In the genomic region with DNA sequence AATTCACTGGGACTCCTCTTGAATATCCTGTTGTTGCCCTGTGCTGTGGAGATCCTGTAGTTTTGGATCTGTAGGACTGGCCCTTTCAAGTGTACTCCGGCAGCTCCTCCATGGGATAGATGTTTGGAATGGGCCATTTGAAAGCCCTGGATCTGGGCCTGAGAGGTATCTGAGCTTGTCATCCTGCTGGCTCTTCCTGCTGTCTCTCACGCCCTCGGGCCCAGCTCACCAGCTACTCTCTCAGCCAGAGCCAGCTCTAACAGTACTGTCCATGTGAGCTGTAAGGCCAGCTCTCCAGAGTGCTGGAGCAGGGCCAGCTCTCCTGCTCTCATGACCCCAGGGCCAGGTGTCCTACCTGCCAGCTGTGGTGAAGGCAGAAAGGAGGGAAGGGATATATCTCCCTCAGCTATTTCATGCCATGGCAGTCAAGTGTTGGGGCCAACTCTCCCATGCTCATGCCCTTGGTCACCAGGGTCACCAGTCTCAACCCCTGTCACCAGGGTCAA, we compare ENCODE assay signal across 15 mouse cellular contexts. TPM values are rescaled to one million over a fixed set of nuclear protein-coding genes. Genes with fewer than 3 reads are reported as not detected.
DNase-seq lines count a peak whose midpoint lies in the region; ATAC-seq and TF ChIP-seq lines count a peak whose summit lies in the region.
"Had no signal": no experiment of that assay in that cellular context is flagged by ENCODE, and none has a peak within 500 bp of the region (broad histone marks: within the 10 kb centered on the region; RNA-seq: fewer than 3 reads in every experiment).

No protein-coding gene starts in this region.

- H3K79me2 ChIP-seq in liver, adult 2 months (ENCODE audit: control insufficient read depth, insufficient read depth, low read length), result no peaks in the 10 kb centered on the region; the same call in 1 of the 2 replicates

- no peak for TF ChIP-seq POLR2A in liver, adult 2 months (IDR thresholded peaks at IDR 0.05; ENCODE audit: extremely low read depth, insufficient read depth, low read length)

- TF ChIP-seq CTCF in liver, adult 2 months (IDR thresholded peaks at IDR 0.05; ENCODE audit: low read depth, low read length), result no peak

- H3K4me1 ChIP-seq in liver, adult 2 months (ENCODE audit: control insufficient read depth, insufficient read depth, low read length), result no peaks in the 10 kb centered on the region
- H3K4me1 ChIP-seq in liver, embryonic 12.5 days, result no peaks in the 10 kb centered on the region
- H3K4me1 ChIP-seq in forebrain, embryonic 10.5 days, result no peaks in the 10 kb centered on the region
- H3K4me1 ChIP-seq: embryonic facial prominence, embryonic 13.5 days; hindbrain, embryonic 15.5 days had no signal

- H3K9ac ChIP-seq in liver, adult 2 months (ENCODE audit: low read depth, low read length), result no peak overlapping the region
- H3K9ac ChIP-seq in liver, embryonic 12.5 days, result no peak overlapping the region
- H3K9ac ChIP-seq: embryonic facial prominence, embryonic 13.5 days; hindbrain, embryonic 15.5 days had no signal

- peak; percentile 19 for DNase-seq in cerebellum, adult 9-10 months
- DNase-seq in cerebellum, adult 8-10 months, result no peak
- DNase-seq in liver, adult 2 months (ENCODE audit: extremely low read depth, low read depth, low spot score), result peak; percentile 73
- DNase-seq in cerebellum, postnatal 36 days, result peak; percentile 16 to 17
- DNase-seq in kidney, postnatal 4 days, result peak; percentile 20 to 32
- no peak for DNase-seq in forebrain, embryonic 10.5 days (ENCODE audit: extremely low spot score, low spot score)
- DNase-seq: liver; lung, postnatal 10 days had no signal

- no peak overlapping the region for H3K4me3 ChIP-seq in liver, adult 2 months (ENCODE audit: insufficient read depth, low read depth, low read length)
- no peak overlapping the region for H3K4me3 ChIP-seq in liver, embryonic 12.5 days
- no peak overlapping the region for H3K4me3 ChIP-seq in forebrain, embryonic 10.5 days
- H3K4me3 ChIP-seq: embryonic facial prominence, embryonic 13.5 days; hindbrain, embryonic 15.5 days; megakaryocyte, embryonic 14.5 days had no signal

- WGBS in liver, adult 2 months, result 42% methylated on average over 3 of the region's 3 CpGs
- 73% methylated on average over 3 of the region's 3 CpGs for WGBS in liver, embryonic 12.5 days (ENCODE audit: insufficient replicate concordance)
- 92% methylated on average over 3 of the region's 3 CpGs for WGBS in forebrain, embryonic 10.5 days

- no peak overlapping the region for H3K4me2 ChIP-seq in liver, embryonic 12.5 days
- H3K4me2 ChIP-seq: embryonic facial prominence, embryonic 13.5 days; hindbrain, embryonic 15.5 days had no signal

- no peaks in the 10 kb centered on the region for H3K36me3 ChIP-seq in liver, adult 2 months (ENCODE audit: control insufficient read depth, insufficient read depth, low read length)
- peaks cover 13% of the 10 kb centered on the region for H3K36me3 ChIP-seq in liver, embryonic 12.5 days
- peaks cover 30% of the 10 kb centered on the region for H3K36me3 ChIP-seq in forebrain, embryonic 10.5 days (replicated peaks)
- H3K36me3 ChIP-seq: hindbrain, embryonic 15.5 days had no signal

- no peaks in the 10 kb centered on the region for H3K9me3 ChIP-seq in liver, embryonic 12.5 days (replicated peaks)
- no peaks in the 10 kb centered on the region for H3K9me3 ChIP-seq in forebrain, embryonic 10.5 days
- H3K9me3 ChIP-seq: embryonic facial prominence, embryonic 13.5 days; G1E; hindbrain, embryonic 15.5 days; megakaryocyte, embryonic 14.5 days had no signal

- no peaks in the 10 kb centered on the region for H3K27me3 ChIP-seq in liver, adult 2 months (ENCODE audit: control insufficient read depth, insufficient read depth, low read length)
- no peaks in the 10 kb centered on the region for H3K27me3 ChIP-seq in liver, embryonic 12.5 days (replicated peaks)
- H3K27me3 ChIP-seq in forebrain, embryonic 10.5 days (ENCODE audit: poor library complexity, severe bottlenecking), result no peaks in the 10 kb centered on the region
- H3K27me3 ChIP-seq: embryonic facial prominence, embryonic 13.5 days; hindbrain, embryonic 15.5 days; megakaryocyte, embryonic 14.5 days had no signal

- no peak overlapping the region for H3K27ac ChIP-seq in liver, adult 2 months (replicated peaks; ENCODE audit: insufficient read depth, low read depth, low read length)
- H3K27ac ChIP-seq in liver, embryonic 12.5 days, result no peak overlapping the region
- H3K27ac ChIP-seq in forebrain, embryonic 10.5 days, result no peak overlapping the region
- H3K27ac ChIP-seq: embryonic facial prominence, embryonic 13.5 days; hindbrain, embryonic 15.5 days had no signal

- no peak for ATAC-seq in liver, embryonic 12.5 days
- ATAC-seq: intestine, postnatal 0 days; midbrain, embryonic 16.5 days had no signal

RNA-seq across cellular contexts. Expression of a gene that starts 42.4 kb away (rescaled TPM):
- 5.3 and 5.8 TPM in 2 replicates for total RNA-seq in liver, adult 2 months (2014; rRNA removed)
- 0.77 and 1.6 TPM in 2 replicates for polyA plus RNA-seq in liver, adult 2 months (2012; rRNA removed)
- polyA plus RNA-seq in liver, embryonic 12.5 days (2016; fragmentation: Nextera tagmentation; extraction: Ambion mirVana), result 7.1 and 7.4 TPM in 2 replicates
- polyA plus RNA-seq in forebrain, embryonic 10.5 days (2016; fragmentation: Nextera tagmentation; extraction: Ambion mirVana), result 16.7 and 18.2 TPM in 2 replicates

RNA-seq across cellular contexts. Expression of a gene that starts 42.5 kb away (rescaled TPM):
- 30.9 and 33.6 TPM in 2 replicates for total RNA-seq in liver, adult 2 months (2014; rRNA removed)
- polyA plus RNA-seq in liver, adult 2 months (2012; rRNA removed), result 6.4 and 7.2 TPM in 2 replicates
- 17.4 and 18.3 TPM in 2 replicates for polyA plus RNA-seq in liver, embryonic 12.5 days (2016; fragmentation: Nextera tagmentation; extraction: Ambion mirVana)
- 32.5 and 34.5 TPM in 2 replicates for polyA plus RNA-seq in forebrain, embryonic 10.5 days (2016; fragmentation: Nextera tagmentation; extraction: Ambion mirVana)

Comparison
In these comparisons a context has a peak if more than half of its experiments do, and no peak if none do; other contexts are left out.
1. DNase-seq: peak in cerebellum, adult 9-10 months (single experiment), liver, adult 2 months (single experiment), cerebellum, postnatal 36 days (2 of 2) and kidney, postnatal 4 days (2 of 2); none in cerebellum, adult 8-10 months (single experiment) and forebrain, embryonic 10.5 days (single experiment).